Mouse (Mus musculus): ENCODE results near the gene Pde3a.

Gene Pde3a

GRCm38 (mm10) chr6:141408758-141409157 is 159.7 kb downstream of the Pde3a start:
- no peak for DNase-seq

- no peak for DNase-seq
These were observed 161.8 kb downstream of the Pde3a start for GRCm38 (mm10) chr6:141410836-141411235.

GRCm38 (mm10) chr6:141425114-141425513 is 176.0 kb downstream of the Pde3a start:
- DNase-seq, result no peak

- no peak for DNase-seq
These were observed 179.5 kb downstream of the Pde3a start for GRCm38 (mm10) chr6:141428587-141428986.

- DNase-seq, result peak in 1 of 2 experiments; percentile 28
These were observed 181.1 kb downstream of the Pde3a start for GRCm38 (mm10) chr6:141430134-141430533.

GRCm38 (mm10) chr6:141432271-141432974 is 183.4 kb downstream of the Pde3a start:
- DNase-seq, result no peak

GRCm38 (mm10) chr6:141433917-141434756 is 185.1 kb downstream of the Pde3a start:
- peak; percentile 9 to 12 for DNase-seq

GRCm38 (mm10) chr6:141435160-141435559 is 186.1 kb downstream of the Pde3a start:
- no peak for DNase-seq

- no peak for DNase-seq
These were observed 190.9 kb downstream of the Pde3a start for GRCm38 (mm10) chr6:141439965-141440364.

- peak; percentile 58 to 83 for DNase-seq
These were observed 198.5 kb downstream of the Pde3a start for GRCm38 (mm10) chr6:141447547-141447946.

GRCm38 (mm10) chr6:141448886-141449285 is 199.8 kb downstream of the Pde3a start:
- no peak for DNase-seq

GRCm38 (mm10) chr6:141455335-141455734 is 206.3 kb downstream of the Pde3a start:
- no peak for DNase-seq

GRCm38 (mm10) chr6:141456591-141456990 is 207.5 kb downstream of the Pde3a start:
- no peak for DNase-seq

GRCm38 (mm10) chr6:141470251-141470650 is 221.2 kb downstream of the Pde3a start:
- DNase-seq, result no peak

GRCm38 (mm10) chr6:141474223-141474622 is 225.2 kb downstream of the Pde3a start:
- DNase-seq, result no peak

GRCm38 (mm10) chr6:141474696-141475095 is 225.6 kb downstream of the Pde3a start:
- peak in 1 of 2 experiments; percentile 9 for DNase-seq

- peak; percentile 13 to 36 for DNase-seq
These were observed 236.4 kb downstream of the Pde3a start for GRCm38 (mm10) chr6:141485302-141486021.

GRCm38 (mm10) chr6:141487266-141487665 is 238.2 kb downstream of the Pde3a start:
- peak; percentile 4 to 14 for DNase-seq

- peak; percentile 23 to 78 for DNase-seq
These were observed 239.6 kb downstream of the Pde3a start for GRCm38 (mm10) chr6:141488619-141489018.

GRCm38 (mm10) chr6:141494909-141495308 is 245.8 kb downstream of the Pde3a start:
- DNase-seq, result no peak

GRCm38 (mm10) chr6:141495634-141496418 is 246.8 kb downstream of the Pde3a start:
- DNase-seq, result no peak

GRCm38 (mm10) chr6:141499511-141499910 is 250.4 kb downstream of the Pde3a start:
- peak in 1 of 2 experiments; percentile 21 for DNase-seq
